Mouse (Mus musculus): ENCODE results near the gene Ptprn2. TPM values are rescaled to one million over a fixed set of nuclear protein-coding genes. Genes with fewer than 3 reads are reported as not detected.

The Ptprn2 gene
- total and polyA plus RNA-seq, 2 experiments from 2014 or later, result 18.4 to 101 TPM

DNA sequence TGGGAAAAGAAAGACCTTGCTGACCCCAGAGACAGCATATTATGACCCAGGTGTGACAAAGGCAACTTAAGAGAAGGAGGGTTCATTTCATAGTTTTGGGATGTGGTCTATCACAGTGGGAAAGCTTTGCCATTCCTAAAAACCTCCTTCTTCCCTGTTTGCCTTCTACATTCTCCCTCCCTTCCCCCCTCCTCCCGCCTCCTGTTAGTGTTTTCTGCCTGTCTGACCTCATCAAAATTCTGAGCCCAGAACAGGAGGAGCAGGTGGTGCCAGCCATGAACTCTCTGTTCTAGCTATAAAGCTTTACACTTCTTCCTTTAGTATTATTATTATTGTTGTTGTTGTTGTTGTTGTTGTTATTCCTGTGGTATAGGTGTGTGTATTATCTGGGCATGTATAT lies 3.6 kb upstream of the Ptprn2 start:
- DNase-seq (ENCODE audit: low spot score), result peak; percentile 15
- H3K27ac ChIP-seq, result no peak overlapping the region
- no peaks in the 10 kb centered on the region for H3K9me3 ChIP-seq (ENCODE audit: low read length)
- no peak overlapping the region for H3K9ac ChIP-seq (replicated peaks; ENCODE audit: low read length)
- H3K4me2 ChIP-seq (ENCODE audit: low read depth, low read length), result no peak overlapping the region
- no peaks in the 10 kb centered on the region for H3K4me1 ChIP-seq (ENCODE audit: insufficient read depth, low read length)
- 42% methylated on average over 1 of the region's 1 CpGs for WGBS
- H3K27me3 ChIP-seq (ENCODE audit: insufficient read depth, low read length), result no peaks in the 10 kb centered on the region
- no peaks in the 10 kb centered on the region for H3K36me3 ChIP-seq (ENCODE audit: insufficient read depth, low read length)
- no peak for ATAC-seq
- H3K4me3 ChIP-seq (ENCODE audit: low read length), result no peak overlapping the region
- TF ChIP-seq CTCF (IDR thresholded peaks at IDR 0.05; ENCODE audit: low read depth), result no peak

DNA sequence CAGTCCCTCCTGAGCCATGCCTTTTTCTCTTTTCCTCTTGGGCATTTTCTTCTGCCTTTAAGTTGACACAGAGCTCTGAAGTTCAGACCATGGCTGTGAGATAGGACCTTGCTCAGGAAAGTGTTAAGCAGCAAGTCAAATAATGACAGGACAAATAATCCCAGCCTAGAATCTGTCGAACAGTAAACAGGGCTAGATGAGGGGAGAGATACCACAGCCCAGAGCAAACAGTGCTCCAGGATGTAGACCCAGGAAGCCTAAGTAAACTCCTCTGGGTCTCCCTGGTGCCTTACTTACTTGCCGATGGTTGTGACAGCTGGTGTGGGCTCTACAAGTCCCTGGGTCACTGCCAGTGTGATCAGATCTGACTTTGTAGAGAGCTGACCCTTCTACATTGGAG lies 1.9 kb upstream of the Ptprn2 start:
- WGBS, result 72% methylated on average over 2 of the region's 2 CpGs
- no peaks in the 10 kb centered on the region for H3K9me3 ChIP-seq (ENCODE audit: low read length)
- H3K4me3 ChIP-seq (ENCODE audit: low read length), result no peak overlapping the region
- H3K27ac ChIP-seq, result no peak overlapping the region
- DNase-seq (ENCODE audit: low spot score) (no peak), ATAC-seq (no peak)
- H3K27me3 ChIP-seq (ENCODE audit: insufficient read depth, low read length), result no peaks in the 10 kb centered on the region
- no peaks in the 10 kb centered on the region for H3K36me3 ChIP-seq (ENCODE audit: insufficient read depth, low read length)
- H3K4me1 ChIP-seq (ENCODE audit: insufficient read depth, low read length), result peaks cover 7% of the 10 kb centered on the region; the same call in 1 of the 2 replicates
- no peak for TF ChIP-seq CTCF (IDR thresholded peaks at IDR 0.05; ENCODE audit: low read depth)
- H3K4me2 ChIP-seq (ENCODE audit: low read depth, low read length), result no peak overlapping the region
- no peak overlapping the region for H3K9ac ChIP-seq (replicated peaks; ENCODE audit: low read length)

DNA sequence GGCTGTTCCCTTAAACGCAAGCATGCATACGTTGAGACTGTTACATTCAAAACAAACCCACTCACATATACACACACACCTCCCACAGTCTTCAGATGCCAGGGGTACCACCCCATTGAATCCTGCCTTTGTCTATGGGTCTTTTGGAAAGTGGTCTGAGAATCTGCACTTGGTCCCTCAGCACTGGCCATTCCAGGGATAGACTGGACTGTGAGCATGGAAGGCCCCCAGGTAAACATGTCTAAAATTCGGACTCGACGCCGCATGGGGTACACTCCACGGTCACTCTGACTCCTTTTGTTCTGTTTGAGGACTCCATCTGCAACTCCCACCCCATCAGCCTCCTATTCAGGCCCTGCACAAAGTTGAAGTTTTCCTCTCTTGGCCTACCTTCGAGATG lies 529 bp upstream of the Ptprn2 start:
- Histone ChIP-seq H3K36me3 (ENCODE audit: insufficient read depth, low read length) (no peaks in the 10 kb centered on the region), H3K27me3 (ENCODE audit: insufficient read depth, low read length) (no peaks in the 10 kb centered on the region), H3K9ac (replicated peaks; ENCODE audit: low read length) (no peak overlapping the region; the same call in 1 of the 2 replicates), H3K4me1 (ENCODE audit: insufficient read depth, low read length) (peaks cover 10% of the 10 kb centered on the region), H3K4me3 (ENCODE audit: low read length) (peak overlapping the region; percentile 52), H3K9me3 (ENCODE audit: low read length) (no peaks in the 10 kb centered on the region), H3K27ac (no peak overlapping the region), H3K4me2 (ENCODE audit: low read depth, low read length) (peak overlapping the region; percentile 70)
- no peak for TF ChIP-seq CTCF (IDR thresholded peaks at IDR 0.05; ENCODE audit: low read depth)
- no peak for DNase-seq (ENCODE audit: low spot score)
- no peak; the same call in 1 of the 2 replicates for ATAC-seq
- 78% methylated on average over 8 of the region's 8 CpGs for WGBS

DNA sequence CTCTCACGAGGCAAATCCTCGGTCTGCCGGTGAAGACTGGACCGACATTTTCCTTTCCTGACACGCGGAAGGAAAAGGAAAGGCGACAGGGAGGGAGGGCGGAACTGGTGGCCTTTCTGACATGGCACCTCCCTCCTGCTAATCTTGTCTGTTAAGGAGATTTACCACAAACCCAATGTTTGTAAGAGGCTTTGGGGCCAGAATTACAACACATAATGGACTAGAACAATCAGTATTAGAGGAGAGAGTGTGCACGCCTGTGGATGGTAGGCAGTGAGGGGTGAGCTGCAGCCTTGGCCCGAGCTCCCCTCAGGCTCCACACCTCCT lies 847 bp downstream of the Ptprn2 start:
- H3K27ac ChIP-seq, result peak overlapping the region; percentile 91
- 5% methylated on average over 10 of the region's 10 CpGs for WGBS
- H3K4me3 ChIP-seq (ENCODE audit: low read length), result peak overlapping the region; percentile 52
- H3K9me3 ChIP-seq (ENCODE audit: low read length), result no peaks in the 10 kb centered on the region
- ATAC-seq (peak; percentile 33), DNase-seq (ENCODE audit: low spot score) (no peak)
- peak; percentile 9; the same call in 1 of the 2 replicates for TF ChIP-seq CTCF (IDR thresholded peaks at IDR 0.05; ENCODE audit: low read depth)
- peaks cover 10% of the 10 kb centered on the region for H3K4me1 ChIP-seq (ENCODE audit: insufficient read depth, low read length)
- peak overlapping the region; percentile 67 for H3K9ac ChIP-seq (replicated peaks; ENCODE audit: low read length)
- no peaks in the 10 kb centered on the region for H3K27me3 ChIP-seq (ENCODE audit: insufficient read depth, low read length)
- no peaks in the 10 kb centered on the region for H3K36me3 ChIP-seq (ENCODE audit: insufficient read depth, low read length)
- H3K4me2 ChIP-seq (ENCODE audit: low read depth, low read length), result peak overlapping the region; percentile 70

DNA sequence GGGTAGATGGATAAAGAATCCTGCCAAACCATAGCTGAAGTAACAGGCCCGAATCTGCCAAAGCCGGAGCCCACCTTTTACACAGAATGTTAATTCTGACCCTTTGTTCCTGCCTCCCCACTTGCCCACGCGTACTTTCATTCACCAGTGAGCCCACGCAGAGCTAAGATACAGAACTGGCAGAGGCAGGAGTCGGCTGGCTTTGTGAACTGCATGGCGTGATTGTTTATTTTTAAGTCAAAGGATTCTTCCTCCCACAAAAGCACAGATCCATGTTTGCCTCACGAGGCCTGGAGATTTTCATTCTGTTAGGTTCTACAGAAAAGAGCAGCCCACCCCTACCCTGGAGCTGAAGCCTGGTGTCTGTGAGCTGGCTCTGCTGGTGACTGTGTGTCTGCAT lies 3.3 kb downstream of the Ptprn2 start:
- Histone ChIP-seq H3K4me1 (ENCODE audit: insufficient read depth, low read length) (peaks cover 10% of the 10 kb centered on the region), H3K4me3 (ENCODE audit: low read length) (no peak overlapping the region), H3K36me3 (ENCODE audit: insufficient read depth, low read length) (no peaks in the 10 kb centered on the region), H3K27me3 (ENCODE audit: insufficient read depth, low read length) (no peaks in the 10 kb centered on the region), H3K9me3 (ENCODE audit: low read length) (no peaks in the 10 kb centered on the region), H3K27ac (no peak overlapping the region), H3K4me2 (ENCODE audit: low read depth, low read length) (no peak overlapping the region), H3K9ac (replicated peaks; ENCODE audit: low read length) (no peak overlapping the region)
- 50% methylated on average over 8 of the region's 8 CpGs for WGBS
- TF ChIP-seq CTCF (IDR thresholded peaks at IDR 0.05; ENCODE audit: low read depth), result no peak
- no peak for ATAC-seq
- no peak for DNase-seq (ENCODE audit: low spot score)

DNA sequence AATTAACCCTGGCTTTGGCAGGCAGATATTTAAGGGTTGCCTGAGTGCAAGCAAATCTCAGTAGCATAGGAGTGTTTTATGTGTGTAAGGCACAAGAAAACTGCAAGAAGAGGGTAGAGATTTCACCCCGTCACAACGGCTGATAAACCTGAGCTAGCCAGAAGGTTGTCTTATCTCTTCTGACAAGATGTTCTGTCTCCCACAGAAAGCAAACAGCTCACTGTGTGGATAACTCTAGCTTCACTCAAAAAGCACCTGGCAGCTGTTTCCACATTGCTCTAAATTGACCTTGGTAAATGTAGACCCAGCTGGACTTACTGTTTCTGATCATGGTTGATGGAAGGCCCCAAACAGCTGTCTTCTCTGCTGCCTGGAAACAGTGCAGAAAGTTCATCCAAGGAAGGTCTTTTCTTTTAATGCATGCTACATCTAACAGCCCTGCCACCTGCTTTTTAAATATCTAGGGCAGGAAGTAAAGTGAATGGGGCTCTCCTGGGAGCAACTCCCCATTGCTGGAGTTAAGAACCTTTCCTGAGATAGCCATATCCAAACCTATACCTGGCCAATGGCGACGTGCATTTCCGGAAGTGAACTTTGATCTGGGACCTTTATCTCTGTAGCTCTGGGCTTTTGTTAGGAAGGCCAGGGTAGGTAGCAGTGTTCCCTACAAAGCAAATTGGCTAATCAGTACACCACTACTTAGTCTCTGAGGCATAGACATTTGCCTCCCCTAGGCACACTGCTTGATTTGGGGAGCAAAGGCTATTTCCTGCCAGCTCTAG lies 5.2 kb downstream of the Ptprn2 start:
- TF ChIP-seq CTCF (IDR thresholded peaks at IDR 0.05; ENCODE audit: low read depth), result no peak
- H3K27me3 ChIP-seq (ENCODE audit: insufficient read depth, low read length), result no peaks in the 10 kb centered on the region
- no peak overlapping the region for H3K4me2 ChIP-seq (ENCODE audit: low read depth, low read length)
- no peak overlapping the region for H3K4me3 ChIP-seq (ENCODE audit: low read length)
- no peak for DNase-seq (ENCODE audit: low spot score)
- WGBS, result 90% methylated on average over 5 of the region's 5 CpGs
- H3K4me1 ChIP-seq (ENCODE audit: insufficient read depth, low read length), result peaks cover 10% of the 10 kb centered on the region
- H3K9ac ChIP-seq (replicated peaks; ENCODE audit: low read length), result no peak overlapping the region
- no peaks in the 10 kb centered on the region for H3K9me3 ChIP-seq (ENCODE audit: low read length)
- ATAC-seq, result no peak
- no peaks in the 10 kb centered on the region for H3K36me3 ChIP-seq (ENCODE audit: insufficient read depth, low read length)
- H3K27ac ChIP-seq, result no peak overlapping the region

DNA sequence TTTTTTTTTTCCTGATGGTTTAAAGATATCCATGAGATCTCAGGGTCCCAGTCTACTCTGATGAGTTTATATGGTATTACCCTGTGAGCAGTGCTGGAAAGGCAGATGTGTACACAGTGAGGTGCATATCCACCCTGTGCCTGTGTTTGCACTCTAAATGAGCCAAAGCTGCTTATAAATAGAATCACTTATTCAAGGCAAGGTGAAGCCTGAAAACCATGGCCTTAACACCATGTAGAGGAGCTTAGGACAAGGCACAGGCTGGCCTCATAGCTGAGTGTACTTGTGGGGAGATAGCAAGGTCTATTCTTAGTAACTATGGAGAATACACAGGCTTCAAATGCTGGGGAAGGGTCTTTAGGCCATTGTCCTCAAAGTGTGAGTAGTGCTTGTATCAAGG lies 13.1 kb downstream of the Ptprn2 start:
- DNase-seq (ENCODE audit: low spot score) (no peak), ATAC-seq (no peak)

More for the DNA sequence above, 13.1 kb downstream of the Ptprn2 start:
- Histone ChIP-seq H3K4me3 (ENCODE audit: low read length) (no peak overlapping the region), H3K27ac (no peak overlapping the region), H3K27me3 (ENCODE audit: insufficient read depth, low read length) (no peaks in the 10 kb centered on the region), H3K9me3 (ENCODE audit: low read length) (no peaks in the 10 kb centered on the region), H3K4me2 (ENCODE audit: low read depth, low read length) (no peak overlapping the region), H3K36me3 (ENCODE audit: insufficient read depth, low read length) (no peaks in the 10 kb centered on the region), H3K4me1 (ENCODE audit: insufficient read depth, low read length) (no peaks in the 10 kb centered on the region), H3K9ac (replicated peaks; ENCODE audit: low read length) (no peak overlapping the region)
- TF ChIP-seq CTCF (IDR thresholded peaks at IDR 0.05; ENCODE audit: low read depth), result no peak
